Mouse (Mus musculus): ENCODE results near the gene Cntfr.

Gene Cntfr

DNA sequence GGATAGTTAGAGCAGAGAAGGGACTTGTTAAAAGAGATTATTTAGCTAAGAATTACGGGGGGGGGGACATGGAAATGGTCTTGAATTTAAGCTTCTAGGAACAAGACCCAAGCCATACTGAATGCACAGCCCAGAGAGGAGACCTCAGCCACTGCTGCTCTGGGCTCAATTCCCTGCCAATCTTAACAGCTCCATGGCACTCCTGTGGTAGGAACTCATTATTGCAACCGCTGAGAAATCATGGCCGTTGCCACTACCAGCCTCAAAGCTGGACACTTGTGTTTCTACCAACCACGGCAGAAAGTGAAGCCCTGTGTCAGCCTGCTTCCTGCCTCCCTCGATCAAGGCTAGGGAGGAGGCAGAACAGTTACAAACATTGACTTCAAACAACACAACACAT lies 51.4 kb downstream of the Cntfr start:
- peak; percentile 27 for DNase-seq (ENCODE audit: low spot score)

- DNase-seq (ENCODE audit: low spot score) = no peak
Measured at GRCm38 (mm10) chr4:41641199-41641822, 55.6 kb downstream of the Cntfr start.

DNA sequence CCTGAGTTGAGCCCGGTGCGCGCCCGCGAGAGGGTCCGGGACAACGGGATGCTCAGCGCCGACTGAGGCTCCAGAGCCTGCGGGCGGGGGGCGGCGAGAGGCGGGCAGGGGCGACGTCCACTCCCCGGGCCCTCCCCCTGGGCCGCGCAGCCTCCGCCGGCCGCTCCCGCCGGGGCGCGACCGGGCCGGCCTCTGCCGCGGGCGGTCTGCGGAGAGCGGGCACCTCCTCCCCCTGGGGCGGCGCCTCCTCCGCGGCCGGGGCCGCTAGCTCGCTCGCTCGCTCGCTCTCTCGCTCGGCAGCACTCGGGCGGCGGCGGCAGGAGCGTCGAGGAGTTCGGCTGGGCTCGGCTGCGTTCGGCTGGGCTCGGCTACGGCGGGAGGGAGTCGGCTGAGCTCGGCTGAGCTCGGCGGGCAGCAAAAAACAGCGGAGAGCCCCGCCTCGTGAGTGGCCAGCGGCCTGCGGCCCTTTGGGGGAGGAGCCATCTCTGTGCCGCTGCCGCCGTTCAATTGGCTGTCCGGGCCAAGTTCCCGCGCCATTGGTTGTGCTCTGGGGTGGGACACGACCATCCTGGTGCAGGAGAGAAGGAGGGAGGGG lies 56.9 kb downstream of the Cntfr start, which contains the start of gene Enho:
Gene Enho (minus strand): TSS at position 412 of the 595 bp plus-strand sequence.
- DNase-seq (ENCODE audit: low spot score) = peak; percentile 95

GRCm38 (mm10) chr4:41639214-41639841 lies 57.6 kb downstream of the Cntfr start:
- no peak for DNase-seq (ENCODE audit: low spot score)

- DNase-seq (ENCODE audit: low spot score) = no peak
Measured at GRCm38 (mm10) chr4:41638828-41639213, 58.1 kb downstream of the Cntfr start.

GRCm38 (mm10) chr4:41638186-41638731 lies 58.6 kb downstream of the Cntfr start:
- DNase-seq (ENCODE audit: low spot score) = no peak

- no peak for DNase-seq (ENCODE audit: low spot score)
Measured at GRCm38 (mm10) chr4:41636882-41637635, 59.8 kb downstream of the Cntfr start.

GRCm38 (mm10) chr4:41636366-41636765 lies 60.5 kb downstream of the Cntfr start:
- DNase-seq (ENCODE audit: low spot score) = no peak

DNA sequence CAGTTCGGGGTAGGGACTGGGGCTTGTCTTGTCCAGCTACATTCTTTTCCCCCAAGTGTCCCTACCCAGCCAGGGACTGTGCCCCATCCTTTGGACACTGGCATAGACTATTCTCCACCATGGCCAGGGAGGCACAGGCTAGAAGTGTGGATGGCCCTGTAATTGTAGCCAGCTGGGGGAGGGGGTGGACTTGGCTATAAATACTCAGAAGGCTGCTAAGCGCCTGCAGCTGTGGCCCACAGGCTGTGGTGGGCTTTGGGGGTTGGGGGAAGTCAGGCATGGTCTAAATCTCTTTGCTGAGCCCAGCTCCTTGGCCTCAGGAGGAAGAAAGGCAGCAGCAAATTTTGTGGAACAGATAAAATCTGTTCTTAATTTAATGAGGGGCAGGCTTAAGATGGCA lies 61.0 kb downstream of the Cntfr start:
- no peak for DNase-seq (ENCODE audit: low spot score)

DNA sequence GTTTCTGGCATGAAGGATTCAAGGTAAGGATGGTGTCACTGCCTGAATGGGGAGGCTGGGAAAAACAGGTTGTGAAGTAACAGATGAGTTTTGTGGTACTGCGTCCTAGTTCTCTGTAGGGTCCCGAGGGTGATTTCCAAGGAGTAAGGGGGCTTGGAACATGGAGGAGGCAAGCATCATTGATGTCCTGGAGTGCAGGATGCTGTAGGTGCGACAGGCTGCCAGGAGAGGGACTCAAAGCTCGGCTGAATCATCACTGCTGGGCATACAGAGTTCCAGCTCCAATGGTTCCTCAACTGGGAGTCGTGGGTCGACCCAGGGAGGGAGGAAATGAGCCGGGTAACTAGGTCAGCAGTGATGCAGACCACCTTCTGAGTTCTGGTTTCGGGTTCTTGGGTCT lies 61.7 kb downstream of the Cntfr start:
- no peak for DNase-seq (ENCODE audit: low spot score)

DNA sequence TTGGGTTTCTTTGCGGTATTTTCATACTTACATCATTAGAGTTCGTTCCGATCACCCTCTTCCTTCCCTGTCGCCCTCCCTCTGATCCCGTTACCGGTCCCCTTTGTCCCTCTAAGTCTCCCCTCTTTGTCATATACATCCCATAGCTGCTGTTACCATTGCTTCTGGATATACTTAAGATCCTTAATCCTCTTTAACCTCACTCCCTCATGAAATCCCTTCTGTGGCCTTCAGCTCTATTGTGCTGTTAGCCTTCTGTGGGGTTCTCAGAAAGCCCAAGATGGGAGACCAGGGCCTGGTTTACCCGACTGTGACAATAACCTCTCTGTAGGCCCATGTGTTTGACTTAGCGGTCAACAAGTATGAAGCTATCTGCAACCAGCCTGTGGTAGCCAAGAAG lies 62.3 kb downstream of the Cntfr start:
- no peak for DNase-seq (ENCODE audit: low spot score)

GRCm38 (mm10) chr4:41633001-41633400 lies 63.9 kb downstream of the Cntfr start:
- peak; percentile 62 for DNase-seq (ENCODE audit: low spot score)

GRCm38 (mm10) chr4:41631390-41631789 lies 65.5 kb downstream of the Cntfr start:
- peak; percentile 52 for DNase-seq (ENCODE audit: low spot score)

DNA sequence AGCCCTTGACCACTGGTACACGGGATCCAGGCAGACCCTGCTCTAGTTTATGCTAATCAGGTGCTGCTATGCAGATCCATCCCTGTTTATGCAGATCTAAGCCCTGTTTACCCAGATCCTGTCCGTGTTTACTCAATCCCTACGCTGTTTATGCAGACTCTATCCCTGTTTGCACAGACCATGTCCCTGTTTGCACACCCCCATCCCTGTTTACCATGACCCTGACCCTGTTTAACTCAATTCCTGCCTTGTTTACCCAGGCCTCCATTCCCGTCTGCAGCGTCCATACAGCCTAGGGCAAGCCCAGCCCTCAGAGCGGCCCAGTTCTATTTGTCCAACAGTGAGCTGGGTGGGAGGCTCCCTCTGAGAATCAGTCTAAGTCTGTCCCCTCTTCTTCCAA lies 66.7 kb downstream of the Cntfr start:
- DNase-seq (ENCODE audit: low spot score) = no peak

- no peak for DNase-seq (ENCODE audit: low spot score)
Measured at GRCm38 (mm10) chr4:41628202-41628927, 68.5 kb downstream of the Cntfr start.

DNA sequence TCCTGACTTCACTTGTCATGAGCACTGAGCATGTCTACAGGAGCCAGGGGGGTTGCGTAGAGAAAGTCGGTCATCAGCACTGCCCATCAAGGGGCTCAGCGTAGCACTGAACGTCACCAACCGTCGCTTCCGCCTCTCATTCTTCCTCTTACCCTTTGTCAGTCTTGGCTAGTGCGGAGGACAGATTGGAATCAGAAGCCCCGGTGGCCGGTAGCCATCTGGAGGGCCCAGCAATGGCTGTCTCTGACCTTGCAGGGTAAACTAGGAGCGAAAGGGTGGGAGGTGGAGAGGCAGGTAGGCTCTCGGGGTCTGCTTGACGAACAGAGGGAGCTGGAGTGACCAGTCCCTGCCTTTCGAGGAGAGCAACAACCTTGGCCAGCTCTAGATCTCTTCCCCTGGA lies 74.8 kb downstream of the Cntfr start:
- no peak for DNase-seq (ENCODE audit: low spot score)

GRCm38 (mm10) chr4:41618916-41619746 lies 77.8 kb downstream of the Cntfr start:
- DNase-seq (ENCODE audit: low spot score) = no peak

DNA sequence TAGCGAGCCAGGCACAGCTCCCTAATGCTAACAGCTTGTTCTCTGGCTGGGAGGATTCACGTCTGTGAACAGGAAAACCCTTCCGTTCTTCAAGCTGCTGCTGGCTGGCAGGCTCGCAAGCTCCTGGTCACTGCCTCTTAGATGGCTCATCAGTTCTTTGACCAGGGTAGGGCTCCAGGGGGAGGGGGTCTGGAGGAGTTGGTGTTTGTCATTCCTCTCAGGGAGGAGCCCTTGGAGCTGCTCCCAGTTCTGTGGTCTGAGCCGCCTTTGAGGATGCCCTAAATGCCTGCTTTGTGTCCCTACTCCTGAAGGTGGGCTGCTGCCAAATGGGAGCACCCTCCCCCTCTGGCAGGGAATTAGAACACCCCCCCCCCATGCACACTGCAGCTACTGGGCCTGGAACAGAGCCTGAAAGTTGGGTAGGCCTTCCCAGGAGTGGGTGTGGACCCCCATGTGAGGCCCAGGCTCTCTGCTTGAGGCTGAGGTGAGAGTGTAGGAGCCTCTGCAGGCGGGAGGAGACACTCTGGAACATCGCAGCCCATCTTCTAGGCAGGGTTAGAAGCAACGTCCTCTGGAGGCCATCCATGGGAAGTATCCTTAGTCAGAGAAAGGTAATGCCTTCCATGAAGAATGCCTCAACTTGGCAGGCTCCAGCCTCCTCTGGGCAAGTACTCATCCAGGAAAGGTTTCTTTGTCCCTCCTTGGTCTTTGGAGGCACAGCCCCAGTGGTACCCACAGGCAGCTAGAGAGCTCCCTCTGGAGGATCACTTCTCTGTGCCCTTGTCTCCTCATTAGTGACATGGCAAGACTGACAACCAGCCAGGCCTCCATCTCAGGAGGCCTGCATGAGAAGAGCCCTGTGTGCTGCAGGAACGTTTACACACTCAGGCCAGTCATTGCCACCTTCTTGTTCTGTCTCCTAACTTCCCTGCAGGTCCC lies 81.0 kb downstream of the Cntfr start:
- DNase-seq (ENCODE audit: low spot score) = peak; percentile 42

- DNase-seq (ENCODE audit: low spot score) = peak; percentile 73
Measured at GRCm38 (mm10) chr4:41614156-41614555, 82.7 kb downstream of the Cntfr start.

DNA sequence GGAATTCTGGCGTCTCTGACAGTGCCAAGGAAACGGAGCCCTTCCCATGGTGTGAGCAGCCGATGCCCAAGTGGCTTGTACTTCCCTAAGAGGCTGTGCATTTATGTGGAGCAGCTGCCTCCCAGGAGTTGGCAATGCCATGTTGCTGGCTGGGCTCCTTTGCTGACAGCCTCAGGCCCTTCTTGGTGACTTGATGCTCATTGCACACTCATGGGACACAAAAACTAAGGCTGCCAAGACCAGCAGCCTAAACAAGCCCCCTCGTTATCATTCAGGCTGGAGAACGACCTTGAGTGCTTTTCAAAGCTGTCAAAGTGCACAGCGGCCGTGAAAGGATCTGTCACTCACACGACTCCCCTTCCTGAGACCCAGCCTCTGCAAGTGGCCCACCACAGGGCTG lies 84.7 kb downstream of the Cntfr start:
- no peak for DNase-seq (ENCODE audit: low spot score)
